Mouse (Mus musculus): ENCODE measurements around the gene Ssbp3. TPM values are rescaled to one million over a fixed set of nuclear protein-coding genes. Genes with fewer than 3 reads are reported as not detected.

Gene Ssbp3
- polyA plus RNA-seq, 1 experiment = 121 TPM

- Histone ChIP-seq H3K4me3 (ENCODE audit: insufficient read depth, low read length) (no peak overlapping the region), H3K27ac (ENCODE audit: insufficient read depth, low read length) (no peak overlapping the region), H3K4me1 (ENCODE audit: control insufficient read depth, insufficient read depth, low read length) (peaks cover 2% of the 10 kb centered on the region; the same call in 1 of the 2 replicates)
- TF ChIP-seq CTCF (IDR thresholded peaks at IDR 0.05; ENCODE audit: extremely low read depth, insufficient read depth, low read length) (no peak), POLR2A (IDR thresholded peaks at IDR 0.05; ENCODE audit: extremely low read depth, insufficient read depth, low read length) (no peak)
Measured at GRCm38 (mm10) chr4:107063214-107063613, 152.7 kb downstream of the Ssbp3 start.

GRCm38 (mm10) chr4:107064394-107065098, 154.0 kb downstream of the Ssbp3 start:
- H3K27ac ChIP-seq (ENCODE audit: insufficient read depth, low read length) = no peak overlapping the region
- H3K4me1 ChIP-seq (ENCODE audit: control insufficient read depth, insufficient read depth, low read length) = 0 out of 2 replicates have a peak, but pooled peaks cover 2% of the 10 kb centered on the region
- TF ChIP-seq CTCF (IDR thresholded peaks at IDR 0.05; ENCODE audit: extremely low read depth, insufficient read depth, low read length) = no peak
- no peak for TF ChIP-seq POLR2A (IDR thresholded peaks at IDR 0.05; ENCODE audit: extremely low read depth, insufficient read depth, low read length)
- no peak overlapping the region for H3K4me3 ChIP-seq (ENCODE audit: insufficient read depth, low read length)

- Histone ChIP-seq H3K4me1 (ENCODE audit: control insufficient read depth, insufficient read depth, low read length) (0 out of 2 replicates have a peak, but pooled peaks cover 2% of the 10 kb centered on the region), H3K27ac (ENCODE audit: insufficient read depth, low read length) (no peak within 1 kb of the TSS), H3K4me3 (ENCODE audit: insufficient read depth, low read length) (peak within 1 kb of the TSS; percentile 70)
- TF ChIP-seq POLR2A (IDR thresholded peaks at IDR 0.05; ENCODE audit: extremely low read depth, insufficient read depth, low read length) = peak; percentile 95
- TF ChIP-seq CTCF (IDR thresholded peaks at IDR 0.05; ENCODE audit: extremely low read depth, insufficient read depth, low read length) = no peak
Measured at GRCm38 (mm10) chr4:107066252-107067124, 156.0 kb downstream of the Ssbp3 start, which contains the start of the genes Mrpl37 and Cyb5rl. Gene Mrpl37, minus strand, starts transcription at chr4:107066868. Gene Cyb5rl, plus strand, starts transcription at chr4:107066988.

GRCm38 (mm10) chr4:107067151-107067840, 156.8 kb downstream of the Ssbp3 start:
- 0 out of 2 replicates have a peak, but pooled peaks cover 2% of the 10 kb centered on the region for H3K4me1 ChIP-seq (ENCODE audit: control insufficient read depth, insufficient read depth, low read length)
- no peak overlapping the region for H3K27ac ChIP-seq (ENCODE audit: insufficient read depth, low read length)
- H3K4me3 ChIP-seq (ENCODE audit: insufficient read depth, low read length) = peak overlapping the region; percentile 70
- TF ChIP-seq CTCF (IDR thresholded peaks at IDR 0.05; ENCODE audit: extremely low read depth, insufficient read depth, low read length) (no peak), POLR2A (IDR thresholded peaks at IDR 0.05; ENCODE audit: extremely low read depth, insufficient read depth, low read length) (no peak)

GRCm38 (mm10) chr4:107072343-107072742, 161.8 kb downstream of the Ssbp3 start:
- no peak for TF ChIP-seq CTCF (IDR thresholded peaks at IDR 0.05; ENCODE audit: extremely low read depth, insufficient read depth, low read length)
- TF ChIP-seq POLR2A (IDR thresholded peaks at IDR 0.05; ENCODE audit: extremely low read depth, insufficient read depth, low read length) = no peak
- Histone ChIP-seq H3K4me3 (ENCODE audit: insufficient read depth, low read length) (no peak overlapping the region), H3K27ac (ENCODE audit: insufficient read depth, low read length) (no peak overlapping the region), H3K4me1 (ENCODE audit: control insufficient read depth, insufficient read depth, low read length) (0 out of 2 replicates have a peak, but pooled peaks cover under 1% of the 10 kb centered on the region)

GRCm38 (mm10) chr4:107075456-107075855, 165.0 kb downstream of the Ssbp3 start:
- TF ChIP-seq CTCF (IDR thresholded peaks at IDR 0.05; ENCODE audit: extremely low read depth, insufficient read depth, low read length) (no peak), POLR2A (IDR thresholded peaks at IDR 0.05; ENCODE audit: extremely low read depth, insufficient read depth, low read length) (no peak)
- Histone ChIP-seq H3K27ac (ENCODE audit: insufficient read depth, low read length) (no peak overlapping the region), H3K4me1 (ENCODE audit: control insufficient read depth, insufficient read depth, low read length) (no peaks in the 10 kb centered on the region), H3K4me3 (ENCODE audit: insufficient read depth, low read length) (no peak overlapping the region)

- Histone ChIP-seq H3K27ac (ENCODE audit: insufficient read depth, low read length) (no peak overlapping the region), H3K4me3 (ENCODE audit: insufficient read depth, low read length) (no peak overlapping the region), H3K4me1 (ENCODE audit: control insufficient read depth, insufficient read depth, low read length) (no peaks in the 10 kb centered on the region)
- TF ChIP-seq POLR2A (IDR thresholded peaks at IDR 0.05; ENCODE audit: extremely low read depth, insufficient read depth, low read length) (no peak), CTCF (IDR thresholded peaks at IDR 0.05; ENCODE audit: extremely low read depth, insufficient read depth, low read length) (no peak)
Measured at GRCm38 (mm10) chr4:107078894-107079293, 168.4 kb downstream of the Ssbp3 start.

- peaks cover 2% of the 10 kb centered on the region; the same call in 1 of the 2 replicates for H3K4me1 ChIP-seq (ENCODE audit: control insufficient read depth, insufficient read depth, low read length)
- no peak for TF ChIP-seq POLR2A (IDR thresholded peaks at IDR 0.05; ENCODE audit: extremely low read depth, insufficient read depth, low read length)
- H3K27ac ChIP-seq (ENCODE audit: insufficient read depth, low read length) = no peak overlapping the region
- no peak overlapping the region for H3K4me3 ChIP-seq (ENCODE audit: insufficient read depth, low read length)
Measured at GRCm38 (mm10) chr4:107079716-107080115, 169.2 kb downstream of the Ssbp3 start.

GRCm38 (mm10) chr4:107082185-107082584, 171.7 kb downstream of the Ssbp3 start:
- H3K27ac ChIP-seq (ENCODE audit: insufficient read depth, low read length) = no peak overlapping the region
- peaks cover 2% of the 10 kb centered on the region; the same call in 1 of the 2 replicates for H3K4me1 ChIP-seq (ENCODE audit: control insufficient read depth, insufficient read depth, low read length)
- H3K4me3 ChIP-seq (ENCODE audit: insufficient read depth, low read length) = no peak overlapping the region
- TF ChIP-seq POLR2A (IDR thresholded peaks at IDR 0.05; ENCODE audit: extremely low read depth, insufficient read depth, low read length) = no peak
- TF ChIP-seq CTCF (IDR thresholded peaks at IDR 0.05; ENCODE audit: extremely low read depth, insufficient read depth, low read length) = no peak

Measured in cortical plate, adult 2 months (tissue).